Mouse (Mus musculus): ENCODE data around the gene Btnl1. TPM values are rescaled to one million over a fixed set of nuclear protein-coding genes. Genes with fewer than 3 reads are reported as not detected.

The Btnl1 gene
- total RNA-seq (2023), result not detected

DNA sequence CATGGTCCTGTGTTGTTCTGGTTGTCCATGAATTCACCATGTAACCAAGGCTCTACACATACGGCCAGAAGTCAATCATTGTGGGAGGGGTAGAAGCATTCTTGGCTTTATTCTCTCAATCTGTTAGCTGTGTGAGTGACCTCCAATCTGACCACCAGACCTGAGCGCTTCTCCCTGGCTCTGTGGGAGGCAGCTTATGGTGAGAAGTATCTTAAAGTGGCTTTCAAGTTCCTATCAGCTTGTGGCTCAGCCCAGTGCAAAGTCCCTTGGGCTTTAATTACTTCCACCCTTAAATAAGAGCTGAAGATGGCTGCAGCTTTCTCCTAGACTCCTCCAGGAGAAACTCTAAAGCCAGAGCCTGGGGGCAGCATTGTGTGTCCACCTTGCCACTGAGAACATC is at the start of gene Btnl1:
Gene Btnl1 (plus strand): TSS at position 286 of the 400 bp plus-strand sequence.

GRCm38 (mm10) chr17:34354539-34354938 is 22.4 kb upstream of the Btnl1 start, which contains the start of gene Btnl2:
Gene Btnl2, plus strand, starts transcription at chr17:34354822.

GRCm38 (mm10) chr17:34398711-34399393 is 21.9 kb downstream of the Btnl1 start, which contains the start of gene BC051142:
Gene BC051142, plus strand, starts transcription at chr17:34398820.

Other genes with a start within 250 kb of the Btnl1 start
- gene H2-DMb2, start 233.8 kb upstream of the Btnl1 start, total RNA-seq (2023), result 1 to 10 TPM; 2.3 to 8.6 TPM
- 1 to 10 TPM; 3.1 to 5.9 TPM for gene H2-DMb1, start 224.1 kb upstream of the Btnl1 start, total RNA-seq (2023)
- 100 to 1,000 TPM; 187 to 213 TPM for gene Tap1, start 189.6 kb upstream of the Btnl1 start, total RNA-seq (2023)
- 100 to 1,000 TPM; 130 to 159 TPM for gene Psmb9, start 189.4 kb upstream of the Btnl1 start, total RNA-seq (2023)
- 100 to 1,000 TPM; 281 to 304 TPM for gene Psmb8, start 179.4 kb upstream of the Btnl1 start, total RNA-seq (2023)
- 100 to 1,000 TPM; 165 to 199 TPM for gene Tap2, start 173.6 kb upstream of the Btnl1 start, total RNA-seq (2023)
- gene H2-Ob, start 138.2 kb upstream of the Btnl1 start, total RNA-seq (2023), result 10 to 100 TPM; 50.5 to 59.9 TPM
- gene H2-Ab1, start 119.4 kb upstream of the Btnl1 start, total RNA-seq (2023), result 10 to 100 TPM; 20.1 to 49.2 TPM
- 10 to 100 TPM; 21.0 to 52.3 TPM for gene H2-Aa, start 89.3 kb upstream of the Btnl1 start, total RNA-seq (2023)
- gene H2-Eb1, start 71.3 kb upstream of the Btnl1 start, total RNA-seq (2023), result 10 to 100 TPM; 16.7 to 33.7 TPM
- gene H2-Eb2, start 51.5 kb upstream of the Btnl1 start, total RNA-seq (2023), result not detected
- gene Btnl2, start 22.3 kb upstream of the Btnl1 start, total RNA-seq (2023), result under 1 TPM in 1 of 2 experiments, not detected in 1; 0.36 TPM
- 1 to 10 TPM; 1.1 to 2.8 TPM for gene BC051142, start 21.7 kb downstream of the Btnl1 start, total RNA-seq (2023)
- not detected for gene Btnl4, start 100.2 kb downstream of the Btnl1 start, total RNA-seq (2023)
- gene Btnl6, start 140.2 kb downstream of the Btnl1 start, total RNA-seq (2023), result not detected
- under 1 TPM; 0.09 to 0.12 TPM for gene Notch4, start 187.1 kb downstream of the Btnl1 start, total RNA-seq (2023)
- 100 to 1,000 TPM; 217 to 222 TPM for gene Gpsm3, start 212.7 kb downstream of the Btnl1 start, total RNA-seq (2023)
- gene Pbx2, start 214.1 kb downstream of the Btnl1 start, total RNA-seq (2023), result 10 to 100 TPM; 52.2 to 55.0 TPM
- gene Ager, start 220.7 kb downstream of the Btnl1 start, total RNA-seq (2023), result 1 to 10 TPM; 9.0 to 9.7 TPM
- 10 to 100 TPM; 39.2 to 39.6 TPM for gene Rnf5, start 226.6 kb downstream of the Btnl1 start, total RNA-seq (2023)
- gene Agpat1, start 227.1 kb downstream of the Btnl1 start, total RNA-seq (2023), result 10 to 100 TPM; 58.6 to 68.9 TPM
- gene Egfl8, start 238.8 kb downstream of the Btnl1 start, total RNA-seq (2023), result 1 to 10 TPM; 5.2 to 7.1 TPM

All from T-cell, adult 66 days (primary cell).